Mouse (Mus musculus): Measurements from ENCODE around the gene Sbk3.
A peak's percentile ranks its signal among the peaks of the same experiment; 100 is the strongest.
"Not testable (repeated sequence)": the region's sequence is repeated elsewhere in the genome, so short reads cannot be mapped to it uniquely, and the experiment has no call there.

Gene Sbk3

GRCm38 (mm10) chr7:4971068-4971467 lies at the start of gene Sbk3:
Sbk3 (minus strand) TSS chr7:4971168.
- no peak for DNase-seq (ENCODE audit: low read depth, low spot score)

- no peak for DNase-seq (ENCODE audit: low read depth, low spot score)
Measured at GRCm38 (mm10) chr7:5020685-5021084, 49.7 kb upstream of the Sbk3 start.

DNA sequence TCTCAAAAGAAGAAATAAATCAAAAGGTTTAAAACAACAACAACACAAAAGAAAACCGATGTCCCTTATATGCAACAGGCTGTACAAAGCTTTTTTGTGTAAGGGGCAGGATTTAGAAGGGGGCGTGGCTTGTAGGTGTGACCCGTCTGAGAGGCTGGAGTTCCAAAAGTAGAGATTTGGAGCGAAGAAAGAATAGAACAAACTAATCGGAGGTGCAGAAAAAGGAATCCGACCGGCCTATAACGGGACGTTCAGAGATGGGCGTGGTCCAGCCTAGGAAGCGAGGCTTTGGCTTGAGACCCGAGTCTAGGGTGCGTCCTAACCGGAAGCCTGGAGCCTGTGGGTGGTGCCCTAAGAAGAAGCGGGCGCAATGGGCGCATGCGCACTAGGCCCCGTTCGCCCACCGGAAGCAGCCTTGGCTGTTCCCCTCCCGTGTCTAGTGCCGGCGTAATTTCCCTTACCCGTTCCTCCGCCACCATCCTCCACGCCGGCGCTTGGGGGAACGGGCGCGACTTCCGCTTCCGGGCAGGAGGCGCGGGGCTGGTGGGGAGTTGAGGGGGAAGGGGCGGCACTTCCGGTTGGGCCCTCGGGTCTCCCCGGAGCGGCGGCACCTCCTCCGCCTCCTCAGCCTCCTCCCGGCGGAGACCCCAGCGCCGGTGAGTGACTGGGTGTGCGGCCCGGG lies 49.2 kb upstream of the Sbk3 start, which contains the start of the genes Zfp865 and Ccdc106:
Zfp865 (plus strand) TSS at position 377 of the 682 bp plus-strand sequence.
Ccdc106 (plus strand) TSS at position 554 of the 682 bp plus-strand sequence.
- peak; percentile 99 for DNase-seq (ENCODE audit: low read depth, low spot score)

DNA sequence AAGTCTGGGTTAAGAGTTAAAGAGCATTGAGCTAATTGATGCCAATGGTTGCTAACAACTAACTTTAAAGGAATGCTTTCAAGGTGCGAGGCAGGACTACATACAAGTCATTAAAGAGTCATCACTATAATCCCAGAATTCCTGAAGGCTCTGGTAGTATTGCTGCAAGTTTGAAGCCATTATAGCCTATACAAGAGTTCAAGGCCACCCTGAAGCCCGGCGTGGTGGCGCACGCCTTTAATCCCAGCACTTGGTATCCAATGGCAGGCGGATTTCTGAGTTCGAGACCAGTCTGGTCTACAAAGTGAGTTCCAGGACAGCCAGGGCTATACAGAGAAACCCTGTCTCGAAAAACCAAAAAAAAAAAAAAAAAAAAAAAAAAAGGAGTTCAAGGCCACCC lies 48.6 kb upstream of the Sbk3 start:
- DNase-seq (ENCODE audit: low read depth, low spot score): not testable (repeated sequence)

GRCm38 (mm10) chr7:5017931-5018330 lies 47.0 kb upstream of the Sbk3 start:
- DNase-seq (ENCODE audit: low read depth, low spot score): no peak

- no peak for DNase-seq (ENCODE audit: low read depth, low spot score)
Measured at GRCm38 (mm10) chr7:5017352-5017751, 46.4 kb upstream of the Sbk3 start.

- DNase-seq (ENCODE audit: low read depth, low spot score): no peak
Measured at GRCm38 (mm10) chr7:5016920-5017319, 46.0 kb upstream of the Sbk3 start.

- DNase-seq (ENCODE audit: low read depth, low spot score): no peak
Measured at GRCm38 (mm10) chr7:5016057-5016456, 45.1 kb upstream of the Sbk3 start.

GRCm38 (mm10) chr7:5015118-5016001 lies 44.4 kb upstream of the Sbk3 start, which contains the start of gene Gm44973:
Gm44973 (plus strand) TSS chr7:5015496.
- DNase-seq (ENCODE audit: low read depth, low spot score): peak; percentile 98

GRCm38 (mm10) chr7:5014251-5015117 lies 43.5 kb upstream of the Sbk3 start, which contains the start of the genes Zfp524 and Fiz1:
Zfp524 (plus strand) TSS chr7:5014415.
Fiz1 (minus strand) TSS chr7:5014697.
- peak; percentile 98 for DNase-seq (ENCODE audit: low read depth, low spot score)

- DNase-seq (ENCODE audit: low read depth, low spot score): no peak
Measured at GRCm38 (mm10) chr7:5012681-5013513, 41.9 kb upstream of the Sbk3 start.

- no peak for DNase-seq (ENCODE audit: low read depth, low spot score)
Measured at GRCm38 (mm10) chr7:5008229-5008628, 37.3 kb upstream of the Sbk3 start.

DNA sequence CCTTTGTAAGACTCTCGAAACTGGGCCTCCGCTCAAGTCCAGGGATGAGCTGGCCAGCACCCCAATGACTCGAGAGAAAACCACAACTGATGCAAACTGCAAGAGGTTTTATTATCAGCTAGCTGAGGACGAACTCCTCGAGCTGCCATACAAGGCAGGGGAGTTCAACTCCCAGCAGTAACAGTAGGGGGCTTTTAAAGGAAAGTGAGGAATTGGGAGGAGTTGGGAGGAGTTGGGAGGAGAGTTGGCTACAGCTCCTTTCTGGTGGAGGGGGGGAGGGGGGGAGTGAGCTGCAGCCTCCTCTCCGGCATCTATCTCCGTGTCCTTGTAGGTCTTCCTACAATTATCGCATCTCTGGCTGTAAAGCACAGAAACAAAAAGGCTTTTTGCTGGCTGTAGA lies 31.9 kb upstream of the Sbk3 start:
- DNase-seq (ENCODE audit: low read depth, low spot score): not testable (repeated sequence)

GRCm38 (mm10) chr7:4999876-5000275 lies 28.9 kb upstream of the Sbk3 start:
- DNase-seq (ENCODE audit: low read depth, low spot score): no peak

DNA sequence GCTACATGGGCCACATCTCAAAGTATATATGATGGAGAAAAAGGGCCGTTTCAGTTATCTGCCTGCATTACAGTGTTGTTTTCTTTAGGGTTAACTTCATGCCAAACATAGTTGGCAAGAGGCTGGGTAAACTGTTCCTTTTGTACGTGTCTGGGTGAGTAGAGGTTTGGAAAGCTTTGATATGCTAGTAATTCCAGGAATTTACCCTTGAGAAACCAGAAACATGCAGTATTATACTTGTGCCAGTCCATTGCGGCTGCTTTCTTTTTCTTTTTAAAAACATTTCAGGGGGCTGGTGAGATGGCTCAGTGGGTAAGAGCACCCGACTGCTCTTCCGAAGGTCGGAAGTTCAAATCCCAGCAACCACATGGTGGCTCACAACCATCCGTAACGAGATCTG lies 26.0 kb upstream of the Sbk3 start:
- no peak for DNase-seq (ENCODE audit: low read depth, low spot score)

DNA sequence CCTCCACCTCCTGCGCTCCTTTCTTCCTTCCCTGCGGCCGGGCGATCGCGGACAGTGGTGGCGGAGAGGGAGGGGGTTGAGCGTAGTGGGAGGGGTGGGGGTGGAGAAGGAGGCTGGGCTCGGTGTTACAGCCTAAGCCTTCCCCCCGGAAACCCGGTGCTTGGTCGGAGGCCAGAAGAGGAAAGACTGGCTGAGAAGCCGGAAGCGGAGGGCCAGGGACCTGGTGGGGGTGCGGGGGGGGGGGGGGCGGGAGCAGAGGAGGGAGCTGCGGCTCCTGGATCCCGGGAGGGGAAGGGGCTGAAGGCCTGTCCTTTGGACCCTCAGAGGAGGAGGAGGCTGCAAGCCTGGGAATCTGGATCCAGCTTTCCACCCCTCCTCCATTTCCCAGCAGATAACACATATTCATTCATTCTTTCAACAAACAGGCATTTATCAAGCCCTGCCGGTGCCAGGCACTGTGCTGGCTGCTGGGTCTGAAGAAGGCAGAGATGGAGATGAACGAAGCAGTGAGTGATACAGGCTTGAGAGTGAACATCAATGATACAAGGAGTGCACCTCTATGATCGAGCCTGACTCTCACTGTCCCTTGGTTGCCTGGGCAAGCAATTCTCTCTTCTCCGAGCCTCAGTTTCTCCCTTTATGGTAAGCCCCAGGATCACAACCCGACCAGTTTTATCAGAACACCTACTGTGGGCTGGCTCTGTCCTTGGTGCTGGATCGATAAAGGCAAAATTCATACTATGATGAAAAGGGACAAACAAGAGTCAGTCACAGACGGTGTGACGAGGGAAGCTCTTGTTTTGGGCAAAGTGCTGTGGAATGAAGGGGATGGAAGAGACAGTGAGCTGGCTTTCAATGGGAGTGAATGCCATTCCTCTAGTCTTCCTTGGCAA lies 25.3 kb upstream of the Sbk3 start, which contains the start of gene Zfp579:
Zfp579 (minus strand) TSS at position 156 of the 893 bp plus-strand sequence.
- peak; percentile 90 for DNase-seq (ENCODE audit: low read depth, low spot score)

DNA sequence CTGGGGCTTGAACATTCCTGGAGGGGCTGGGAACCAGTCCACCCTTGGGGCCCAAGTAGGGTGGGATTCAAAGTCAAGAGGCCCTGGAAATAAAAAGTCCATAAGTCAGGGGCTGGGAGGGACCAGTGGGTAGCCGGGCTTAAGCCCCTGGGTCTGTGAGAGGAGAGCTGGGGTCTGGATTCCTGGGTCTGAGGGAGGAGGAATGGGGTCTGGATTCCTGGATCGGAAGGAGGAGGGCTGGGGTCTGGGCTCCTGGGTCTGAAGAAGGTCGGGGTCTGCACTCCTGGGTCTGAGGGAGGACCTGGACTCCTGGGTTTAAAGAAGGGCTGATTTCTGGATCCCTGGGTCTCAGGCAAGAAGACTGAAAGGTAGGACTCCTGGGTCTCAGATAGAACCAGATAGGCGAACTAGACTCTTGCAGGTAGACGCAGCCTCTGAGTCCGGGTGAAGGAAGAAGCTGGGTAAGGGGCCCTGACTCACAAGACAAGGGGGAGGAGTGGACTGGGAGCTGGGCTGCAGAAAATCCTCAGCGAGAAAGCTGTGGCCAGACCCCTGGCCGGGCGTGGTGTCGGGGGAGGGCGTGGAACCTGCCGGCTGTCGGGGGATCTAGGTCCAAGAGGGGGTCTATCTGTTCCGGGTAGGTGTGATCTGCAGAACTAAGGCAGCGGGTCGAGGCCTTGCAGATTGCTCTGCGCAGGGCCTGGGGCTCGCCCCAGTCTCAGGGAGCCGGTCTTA lies 24.5 kb upstream of the Sbk3 start:
- no peak for DNase-seq (ENCODE audit: low read depth, low spot score)

GRCm38 (mm10) chr7:4993999-4994788 lies 23.2 kb upstream of the Sbk3 start:
- DNase-seq (ENCODE audit: low read depth, low spot score): no peak
